Mouse (Mus musculus): ENCODE measurements around the gene Myocos. TPM values are rescaled to one million over a fixed set of nuclear protein-coding genes. Genes with fewer than 3 reads are reported as not detected.

Gene Myocos
- polyA plus RNA-seq (2015; fragmentation: Nextera tagmentation; extraction: Ambion mirVana), result not detected in 2 replicates

- Histone ChIP-seq H3K27me3 (ENCODE audit: control insufficient read depth, insufficient read depth, low read depth, low read length) (no peaks in the 10 kb centered on the region), H3K9me3 (ENCODE audit: control insufficient read depth, low read length) (no peaks in the 10 kb centered on the region), H3K4me3 (ENCODE audit: low read length) (no peak within 1 kb of the TSS), H3K9ac (ENCODE audit: low read length) (no peak within 1 kb of the TSS), H3K4me1 (replicated peaks; ENCODE audit: control insufficient read depth, insufficient read depth, low read length) (peaks cover 4% of the 10 kb centered on the region; the same call in 1 of the 2 replicates), H3K36me3 (ENCODE audit: control insufficient read depth, insufficient read depth, low read length) (no peaks in the 10 kb centered on the region), H3K27ac (ENCODE audit: low read length) (no peak within 1 kb of the TSS), H3K4me2 (ENCODE audit: low read depth, low read length) (no peak within 1 kb of the TSS)
- 86% methylated on average over 7 of the region's 7 CpGs for WGBS
- ATAC-seq (ENCODE audit: low read depth), result no peak
Measured at GRCm38 (mm10) chr1:162658119-162658518, at the start of gene Myocos. TSS of gene Myocos (minus strand) at chr1:162658219.

- peaks cover 40% of the 10 kb centered on the region for H3K36me3 ChIP-seq (ENCODE audit: control insufficient read depth, insufficient read depth, low read length)
- no peak overlapping the region for H3K9ac ChIP-seq (ENCODE audit: low read length)
- no peaks in the 10 kb centered on the region for H3K9me3 ChIP-seq (ENCODE audit: control insufficient read depth, low read length)
- no peak overlapping the region for H3K27ac ChIP-seq (ENCODE audit: low read length)
- no peak overlapping the region for H3K4me2 ChIP-seq (ENCODE audit: low read depth, low read length)
- no peak overlapping the region for H3K4me3 ChIP-seq (ENCODE audit: low read length)
- no peaks in the 10 kb centered on the region for H3K27me3 ChIP-seq (ENCODE audit: control insufficient read depth, insufficient read depth, low read depth, low read length)
- no peak for ATAC-seq (ENCODE audit: low read depth)
- 65% methylated on average over 8 of the region's 8 CpGs for WGBS
- H3K4me1 ChIP-seq (replicated peaks; ENCODE audit: control insufficient read depth, insufficient read depth, low read length), result no peaks in the 10 kb centered on the region
Measured at GRCm38 (mm10) chr1:162700389-162701066, 42.5 kb upstream of the Myocos start.

- Histone ChIP-seq H3K27ac (ENCODE audit: low read length) (no peak overlapping the region), H3K27me3 (ENCODE audit: control insufficient read depth, insufficient read depth, low read depth, low read length) (no peaks in the 10 kb centered on the region), H3K4me2 (ENCODE audit: low read depth, low read length) (no peak overlapping the region), H3K9me3 (ENCODE audit: control insufficient read depth, low read length) (no peaks in the 10 kb centered on the region), H3K36me3 (ENCODE audit: control insufficient read depth, insufficient read depth, low read length) (peaks cover 30% of the 10 kb centered on the region), H3K9ac (ENCODE audit: low read length) (no peak overlapping the region), H3K4me3 (ENCODE audit: low read length) (no peak overlapping the region), H3K4me1 (replicated peaks; ENCODE audit: control insufficient read depth, insufficient read depth, low read length) (no peaks in the 10 kb centered on the region)
- ATAC-seq (ENCODE audit: low read depth), result no peak
- WGBS, result 92% methylated on average over 6 of the region's 6 CpGs
Measured at GRCm38 (mm10) chr1:162697866-162698265, 39.8 kb upstream of the Myocos start.

GRCm38 (mm10) chr1:162693721-162694120 is 35.7 kb upstream of the Myocos start:
- Histone ChIP-seq H3K27ac (ENCODE audit: low read length) (no peak overlapping the region), H3K9me3 (ENCODE audit: control insufficient read depth, low read length) (no peaks in the 10 kb centered on the region), H3K27me3 (ENCODE audit: control insufficient read depth, insufficient read depth, low read depth, low read length) (no peaks in the 10 kb centered on the region), H3K9ac (ENCODE audit: low read length) (no peak overlapping the region), H3K4me2 (ENCODE audit: low read depth, low read length) (no peak overlapping the region), H3K36me3 (ENCODE audit: control insufficient read depth, insufficient read depth, low read length) (peaks cover 41% of the 10 kb centered on the region), H3K4me1 (replicated peaks; ENCODE audit: control insufficient read depth, insufficient read depth, low read length) (no peaks in the 10 kb centered on the region), H3K4me3 (ENCODE audit: low read length) (no peak overlapping the region)
- WGBS, result 90% methylated on average over 2 of the region's 2 CpGs
- ATAC-seq (ENCODE audit: low read depth), result no peak

GRCm38 (mm10) chr1:162665486-162666174 is 7.6 kb upstream of the Myocos start:
- 2% methylated on average over 11 of the region's 11 CpGs for WGBS
- Histone ChIP-seq H3K27ac (ENCODE audit: low read length) (no peak overlapping the region), H3K36me3 (ENCODE audit: control insufficient read depth, insufficient read depth, low read length) (peaks cover 8% of the 10 kb centered on the region), H3K27me3 (ENCODE audit: control insufficient read depth, insufficient read depth, low read depth, low read length) (no peaks in the 10 kb centered on the region), H3K9ac (ENCODE audit: low read length) (peak overlapping the region; percentile 62), H3K4me3 (ENCODE audit: low read length) (peak overlapping the region; percentile 40), H3K9me3 (ENCODE audit: control insufficient read depth, low read length) (no peaks in the 10 kb centered on the region), H3K4me2 (ENCODE audit: low read depth, low read length) (peak overlapping the region; percentile 67), H3K4me1 (replicated peaks; ENCODE audit: control insufficient read depth, insufficient read depth, low read length) (peaks cover 2% of the 10 kb centered on the region; the same call in 1 of the 2 replicates)
- ATAC-seq (ENCODE audit: low read depth), result peak; percentile 84

- Histone ChIP-seq H3K36me3 (ENCODE audit: control insufficient read depth, insufficient read depth, low read length) (peaks cover under 1% of the 10 kb centered on the region; the same call in 1 of the 2 replicates), H3K27ac (ENCODE audit: low read length) (no peak overlapping the region), H3K4me1 (replicated peaks; ENCODE audit: control insufficient read depth, insufficient read depth, low read length) (peaks cover 6% of the 10 kb centered on the region), H3K9ac (ENCODE audit: low read length) (0 out of 2 replicates have a peak overlapping the region, but pooled peaks have one; percentile 15), H3K27me3 (ENCODE audit: control insufficient read depth, insufficient read depth, low read depth, low read length) (no peaks in the 10 kb centered on the region), H3K4me3 (ENCODE audit: low read length) (no peak overlapping the region), H3K9me3 (ENCODE audit: control insufficient read depth, low read length) (no peaks in the 10 kb centered on the region), H3K4me2 (ENCODE audit: low read depth, low read length) (peak overlapping the region; percentile 67)
- ATAC-seq (ENCODE audit: low read depth), result peak; percentile 97
- 15% methylated on average over 10 of the region's 10 CpGs for WGBS
Measured at GRCm38 (mm10) chr1:162664826-162665475, 6.9 kb upstream of the Myocos start.

GRCm38 (mm10) chr1:162660276-162660860 is 2.3 kb upstream of the Myocos start:
- Histone ChIP-seq H3K4me3 (ENCODE audit: low read length) (no peak overlapping the region), H3K9me3 (ENCODE audit: control insufficient read depth, low read length) (no peaks in the 10 kb centered on the region), H3K27me3 (ENCODE audit: control insufficient read depth, insufficient read depth, low read depth, low read length) (no peaks in the 10 kb centered on the region), H3K4me1 (replicated peaks; ENCODE audit: control insufficient read depth, insufficient read depth, low read length) (peaks cover 6% of the 10 kb centered on the region), H3K9ac (ENCODE audit: low read length) (no peak overlapping the region), H3K4me2 (ENCODE audit: low read depth, low read length) (no peak overlapping the region), H3K27ac (ENCODE audit: low read length) (no peak overlapping the region), H3K36me3 (ENCODE audit: control insufficient read depth, insufficient read depth, low read length) (no peaks in the 10 kb centered on the region)
- 55% methylated on average over 11 of the region's 11 CpGs for WGBS
- ATAC-seq (ENCODE audit: low read depth), result no peak

GRCm38 (mm10) chr1:162648416-162648815 is 9.6 kb downstream of the Myocos start:
- Histone ChIP-seq H3K4me1 (replicated peaks; ENCODE audit: control insufficient read depth, insufficient read depth, low read length) (no peaks in the 10 kb centered on the region; the same call in 1 of the 2 replicates), H3K36me3 (ENCODE audit: control insufficient read depth, insufficient read depth, low read length) (no peaks in the 10 kb centered on the region), H3K27ac (ENCODE audit: low read length) (no peak overlapping the region), H3K9me3 (ENCODE audit: control insufficient read depth, low read length) (no peaks in the 10 kb centered on the region), H3K4me2 (ENCODE audit: low read depth, low read length) (no peak overlapping the region), H3K4me3 (ENCODE audit: low read length) (no peak overlapping the region), H3K27me3 (ENCODE audit: control insufficient read depth, insufficient read depth, low read depth, low read length) (no peaks in the 10 kb centered on the region), H3K9ac (ENCODE audit: low read length) (no peak overlapping the region)
- ATAC-seq (ENCODE audit: low read depth), result no peak
- WGBS, result 86% methylated on average over 14 of the region's 14 CpGs
